Mouse (Mus musculus) liver, postnatal 0 days (tissue): Measurements from ENCODE around the gene Mypn. TPM values are rescaled to one million over a fixed set of nuclear protein-coding genes. Genes with fewer than 3 reads are reported as not detected.

ENCODE experiments used
- ATAC-seq: fragments of 200-750 bp; cut with Nextera tagmentation; 2 replicates; pipeline ENCODE4 v1.8.0; 2017; ENCODE audit warnings: mild to moderate bottlenecking, moderate library complexity
- DNase-seq: peaks from one replicate; pipeline ENCODE4 v3.0.0-alpha.2; 2016
- H3K27ac ChIP-seq: fragments of 300-500 bp; sonication (generic); 2 replicates; pipeline ENCODE4 v1.5.1; 2014; ENCODE audit warnings: antibody characterized with exemption, moderate library complexity, mild to moderate bottlenecking, low read depth
- H3K27me3 ChIP-seq: fragments of 300-500 bp; sonication (generic); 2 replicates; pipeline ENCODE4 v1.6.1; 2014; ENCODE audit warnings: low read length, control low read depth, mixed read lengths; ENCODE audit not compliant: insufficient read depth
- H3K36me3 ChIP-seq: fragments of 300-500 bp; sonication (generic); replicated peaks from 2 replicates; pipeline ENCODE4 v1.6.1; 2014; ENCODE audit warnings: mild to moderate bottlenecking, control low read depth, low read length, moderate library complexity, mixed read lengths; ENCODE audit not compliant: insufficient read depth
- H3K4me1 ChIP-seq: fragments of 300-500 bp; sonication (generic); 2 replicates; pipeline ENCODE4 v1.6.1; 2014; ENCODE audit warnings: antibody characterized with exemption, mild to moderate bottlenecking, control low read depth; ENCODE audit not compliant: insufficient read depth
- H3K4me2 ChIP-seq: fragments of 300-500 bp; sonication (generic); 2 replicates; pipeline ENCODE4 v1.6.1; 2014; ENCODE audit warnings: low read depth, mild to moderate bottlenecking, low read length, moderate library complexity, mixed read lengths
- H3K4me3 ChIP-seq: fragments of 300-500 bp; sonication (generic); 2 replicates; pipeline ENCODE4 v1.5.1; 2014; ENCODE audit warnings: low read depth, low read length
- H3K9ac ChIP-seq: fragments of 300-500 bp; sonication (generic); replicated peaks from 2 replicates; pipeline ENCODE4 v1.6.1; 2014; ENCODE audit warnings: mild to moderate bottlenecking, moderate library complexity
- H3K9me3 ChIP-seq: fragments of 300-500 bp; sonication (generic); 2 replicates; pipeline ENCODE4 v1.6.1; 2016; ENCODE audit warnings: mild to moderate bottlenecking, control low read depth, low read length, mixed read lengths
- CTCF ChIP-seq: sonication (generic); IDR thresholded peaks from 2 replicates; pipeline ENCODE4 v1.5.1; 2016; ENCODE audit warnings: antibody characterized with exemption, low read depth
- EP300 ChIP-seq: IDR thresholded peaks from 2 replicates; pipeline ENCODE4 v1.6.1; 2016; ENCODE audit warnings: antibody characterized with exemption, low read depth, mild to moderate bottlenecking
- WGBS: fragments of 180-500 bp; shearing (Covaris S2); extraction: QIAGEN DNeasy Blood & Tissue Kit; methylation state at CpG from one replicate; pipeline ENCODE4 v1.1.7; 2014; ENCODE audit not compliant: insufficient replicate concordance; 5-methylcytosine and 5-hydroxymethylcytosine counted together
- polyA plus RNA-seq: library from polyadenylated mRNA; unstranded; fragments of >200 nt; fragmentation: Nextera tagmentation; extraction: Ambion mirVana; gene quantifications from 2 replicates; pipeline ENCODE4 v1.2.1, GENCODE M21; 2015

Gene Mypn
- polyA plus RNA-seq, 1 experiment from 2014 or later = 0.04 TPM

DNA sequence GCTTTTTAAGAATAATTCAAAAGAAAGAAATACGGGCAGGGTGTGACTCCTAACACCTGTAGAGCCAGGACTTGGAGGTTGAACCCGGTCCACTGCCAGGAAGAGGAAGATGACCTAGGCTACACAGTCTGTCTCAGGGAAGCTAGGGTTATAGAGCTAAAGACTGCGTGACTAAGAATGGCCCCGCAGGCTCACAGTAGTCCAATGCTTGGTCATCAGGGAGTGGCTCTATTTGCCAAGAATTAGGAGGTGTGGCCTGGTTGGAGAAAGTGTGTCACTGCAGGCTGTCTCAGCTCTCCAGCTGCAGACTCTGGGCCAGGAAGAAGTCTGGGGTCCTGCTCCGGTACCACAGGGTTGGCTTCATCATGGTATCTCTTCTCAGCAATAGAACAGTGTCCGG is 32.9 kb upstream of the Mypn start:
- 87% methylated on average over 6 of the region's 6 CpGs for WGBS

GRCm38 (mm10) chr10:63235889-63236288 is 32.1 kb upstream of the Mypn start:
- H3K36me3 ChIP-seq = no peaks in the 10 kb centered on the region
- no peak overlapping the region for H3K27ac ChIP-seq
- WGBS = 73% methylated on average over 8 of the region's 8 CpGs
- no peak for TF ChIP-seq CTCF
- TF ChIP-seq EP300 = no peak
- H3K4me2 ChIP-seq = no peak overlapping the region
- no peaks in the 10 kb centered on the region for H3K4me1 ChIP-seq
- H3K4me3 ChIP-seq = no peak overlapping the region
- no peaks in the 10 kb centered on the region for H3K27me3 ChIP-seq
- no peak overlapping the region for H3K9ac ChIP-seq
- no peak for DNase-seq
- H3K9me3 ChIP-seq = no peaks in the 10 kb centered on the region; the same call in 1 of the 2 replicates
- ATAC-seq = no peak

More for the DNA sequence above, 32.9 kb upstream of the Mypn start:
- TF ChIP-seq CTCF (no peak), EP300 (no peak)
- no peak overlapping the region for H3K27ac ChIP-seq
- DNase-seq = no peak
- H3K4me2 ChIP-seq = no peak overlapping the region
- no peak overlapping the region for H3K9ac ChIP-seq
- no peak for ATAC-seq
- H3K4me3 ChIP-seq = no peak overlapping the region
- no peaks in the 10 kb centered on the region; the same call in 1 of the 2 replicates for H3K9me3 ChIP-seq
- H3K4me1 ChIP-seq = no peaks in the 10 kb centered on the region
- H3K27me3 ChIP-seq = no peaks in the 10 kb centered on the region
- no peaks in the 10 kb centered on the region for H3K36me3 ChIP-seq

- no peaks in the 10 kb centered on the region for H3K4me1 ChIP-seq
- WGBS = 77% methylated on average over 5 of the region's 5 CpGs
Measured at GRCm38 (mm10) chr10:63234133-63234532, 30.4 kb upstream of the Mypn start.

GRCm38 (mm10) chr10:63231630-63232029 is 27.9 kb upstream of the Mypn start:
- TF ChIP-seq CTCF = no peak
- TF ChIP-seq EP300 = no peak
- 41% methylated on average over 5 of the region's 5 CpGs for WGBS
- H3K9me3 ChIP-seq = no peaks in the 10 kb centered on the region; the same call in 1 of the 2 replicates
- DNase-seq = no peak
- H3K9ac ChIP-seq = no peak overlapping the region
- no peaks in the 10 kb centered on the region for H3K36me3 ChIP-seq
- H3K27ac ChIP-seq = no peak overlapping the region
- H3K4me3 ChIP-seq = no peak overlapping the region
- H3K4me2 ChIP-seq = no peak overlapping the region
- no peak for ATAC-seq
- no peaks in the 10 kb centered on the region for H3K27me3 ChIP-seq
- H3K4me1 ChIP-seq = no peaks in the 10 kb centered on the region

More at GRCm38 (mm10) chr10:63234133-63234532, 30.4 kb upstream of the Mypn start:
- H3K9me3 ChIP-seq = no peaks in the 10 kb centered on the region; the same call in 1 of the 2 replicates
- no peaks in the 10 kb centered on the region for H3K36me3 ChIP-seq
- DNase-seq (no peak), ATAC-seq (no peak)
- no peaks in the 10 kb centered on the region for H3K27me3 ChIP-seq
- TF ChIP-seq EP300 = no peak
- TF ChIP-seq CTCF = no peak
- no peak overlapping the region for H3K9ac ChIP-seq
- no peak overlapping the region for H3K4me2 ChIP-seq
- H3K27ac ChIP-seq = no peak overlapping the region
- no peak overlapping the region for H3K4me3 ChIP-seq

GRCm38 (mm10) chr10:63230854-63231253 is 27.1 kb upstream of the Mypn start:
- no peak for ATAC-seq
- WGBS = 44% methylated on average over 4 of the region's 5 CpGs
- Histone ChIP-seq H3K4me2 (no peak overlapping the region), H3K36me3 (no peaks in the 10 kb centered on the region), H3K9me3 (no peaks in the 10 kb centered on the region; the same call in 1 of the 2 replicates), H3K9ac (no peak overlapping the region), H3K27ac (no peak overlapping the region), H3K4me3 (no peak overlapping the region), H3K4me1 (no peaks in the 10 kb centered on the region), H3K27me3 (no peaks in the 10 kb centered on the region)
- no peak for DNase-seq
- TF ChIP-seq EP300 = no peak
- TF ChIP-seq CTCF = no peak

DNA sequence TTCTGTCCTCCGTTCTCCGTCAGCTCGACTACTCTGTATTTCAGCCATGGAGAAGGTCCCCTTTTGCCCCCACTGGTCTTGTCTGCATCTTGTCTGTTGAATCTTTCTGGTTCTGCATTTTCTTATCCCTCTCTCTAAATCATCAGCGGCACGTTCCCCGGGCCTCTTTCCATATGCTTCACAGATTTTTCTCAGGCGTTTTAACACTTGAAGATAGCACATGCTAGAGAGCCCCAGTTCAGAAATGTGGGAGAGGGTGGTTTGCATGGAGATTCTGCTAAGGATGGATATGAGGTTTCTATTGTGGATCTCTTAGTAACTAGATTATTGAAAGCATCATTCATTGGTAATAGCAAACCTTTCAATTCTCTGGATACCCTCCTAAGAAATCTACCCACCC is 26.5 kb upstream of the Mypn start:
- H3K27ac ChIP-seq = no peak overlapping the region
- H3K27me3 ChIP-seq = no peaks in the 10 kb centered on the region
- no peaks in the 10 kb centered on the region; the same call in 1 of the 2 replicates for H3K9me3 ChIP-seq
- ATAC-seq (no peak), DNase-seq (no peak)
- H3K4me3 ChIP-seq = no peak overlapping the region
- H3K9ac ChIP-seq = no peak overlapping the region
- TF ChIP-seq CTCF (no peak), EP300 (no peak)
- H3K36me3 ChIP-seq = no peaks in the 10 kb centered on the region
- 77% methylated on average over 7 of the region's 7 CpGs for WGBS
- H3K4me1 ChIP-seq = no peaks in the 10 kb centered on the region
- no peak overlapping the region for H3K4me2 ChIP-seq

DNA sequence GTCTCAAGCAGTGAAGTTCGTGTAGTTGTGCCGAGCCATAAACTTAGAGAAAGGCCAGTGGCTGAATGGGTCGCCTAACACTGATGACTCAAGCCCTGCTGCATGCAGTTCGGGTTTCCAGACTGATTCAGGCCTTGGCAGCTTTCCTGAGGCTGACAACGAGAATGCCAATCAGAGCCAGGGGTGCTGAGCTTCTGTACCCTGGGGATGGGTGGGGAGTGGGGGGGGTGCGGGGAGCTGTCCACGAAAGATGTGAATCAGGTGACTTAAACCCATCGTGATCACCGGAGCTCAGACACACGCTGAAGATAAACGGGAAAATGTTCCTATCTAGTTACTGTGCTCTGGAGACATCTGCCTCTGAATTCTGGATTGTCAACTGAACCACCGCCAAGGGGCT is 20.6 kb upstream of the Mypn start:
- no peaks in the 10 kb centered on the region for H3K4me1 ChIP-seq
- 71% methylated on average over 12 of the region's 12 CpGs for WGBS
- no peak overlapping the region for H3K4me3 ChIP-seq
- DNase-seq = no peak
- no peak for TF ChIP-seq EP300
- TF ChIP-seq CTCF = no peak
- H3K4me2 ChIP-seq = no peak overlapping the region
- H3K9me3 ChIP-seq = no peaks in the 10 kb centered on the region
- ATAC-seq = no peak
- no peak overlapping the region for H3K27ac ChIP-seq
- no peak overlapping the region for H3K9ac ChIP-seq
- no peaks in the 10 kb centered on the region for H3K36me3 ChIP-seq
- H3K27me3 ChIP-seq = no peaks in the 10 kb centered on the region
